Mouse (Mus musculus): Measurements from ENCODE around the gene Cd59b.
"Not testable (repeated sequence)": the region's sequence is repeated elsewhere in the genome, so short reads cannot be mapped to it uniquely, and the experiment has no call there.

Cd59b gene

DNA sequence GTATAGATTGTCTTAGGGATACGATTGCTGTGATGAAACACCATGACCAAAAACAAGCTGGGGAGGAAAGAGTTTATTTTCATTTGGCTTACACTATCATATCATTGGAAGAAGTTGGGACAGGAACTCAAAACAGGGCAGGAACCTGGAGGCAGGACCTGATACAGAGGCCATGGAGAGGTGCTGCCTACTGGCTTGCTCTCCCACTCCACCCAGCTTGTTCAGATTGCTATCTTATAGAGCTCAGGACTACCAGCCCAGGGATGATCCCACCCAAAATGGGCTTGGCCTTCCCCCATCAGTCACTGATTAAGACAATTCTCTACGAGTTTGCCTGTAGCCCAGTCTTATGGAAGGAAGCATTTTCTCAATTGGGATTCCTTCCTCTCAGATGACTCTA lies 5.5 kb upstream of the Cd59b start:
- DNase-seq (ENCODE audit: low read depth, low spot score): no peak

GRCm38 (mm10) chr2:104065526-104065925 lies 4.1 kb upstream of the Cd59b start, which contains the start of gene Gm10912:
Gene Gm10912, plus strand, starts transcription at chr2:104065826.
- not testable (repeated sequence) for DNase-seq (ENCODE audit: low read depth, low spot score)

GRCm38 (mm10) chr2:104068450-104068849 lies 1.2 kb upstream of the Cd59b start, which contains the start of gene Gm10799:
Gene Gm10799, minus strand, starts transcription at chr2:104068550.
- DNase-seq (ENCODE audit: low read depth, low spot score): not testable (repeated sequence)

DNA sequence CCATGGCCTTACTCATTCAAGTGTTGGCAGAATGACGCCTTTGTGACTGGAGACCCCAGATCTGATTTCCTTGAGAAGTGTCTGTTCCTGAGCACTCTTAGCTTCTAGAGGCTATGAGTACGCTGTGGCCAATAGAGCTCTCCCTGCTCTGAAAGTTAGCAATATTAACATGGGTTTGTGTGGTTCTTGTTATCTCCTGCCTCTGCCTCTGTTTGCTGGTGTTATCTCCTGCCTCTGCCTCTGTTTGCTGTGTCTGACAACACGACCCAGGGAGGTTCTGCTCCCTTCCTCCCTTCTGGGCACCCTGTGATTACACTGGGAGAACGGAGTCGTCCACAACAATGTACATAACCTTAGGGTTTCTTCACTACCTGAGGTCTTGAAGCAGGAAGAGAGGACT lies 8.6 kb downstream of the Cd59b start:
- not testable (repeated sequence) for DNase-seq (ENCODE audit: low read depth, low spot score)

DNA sequence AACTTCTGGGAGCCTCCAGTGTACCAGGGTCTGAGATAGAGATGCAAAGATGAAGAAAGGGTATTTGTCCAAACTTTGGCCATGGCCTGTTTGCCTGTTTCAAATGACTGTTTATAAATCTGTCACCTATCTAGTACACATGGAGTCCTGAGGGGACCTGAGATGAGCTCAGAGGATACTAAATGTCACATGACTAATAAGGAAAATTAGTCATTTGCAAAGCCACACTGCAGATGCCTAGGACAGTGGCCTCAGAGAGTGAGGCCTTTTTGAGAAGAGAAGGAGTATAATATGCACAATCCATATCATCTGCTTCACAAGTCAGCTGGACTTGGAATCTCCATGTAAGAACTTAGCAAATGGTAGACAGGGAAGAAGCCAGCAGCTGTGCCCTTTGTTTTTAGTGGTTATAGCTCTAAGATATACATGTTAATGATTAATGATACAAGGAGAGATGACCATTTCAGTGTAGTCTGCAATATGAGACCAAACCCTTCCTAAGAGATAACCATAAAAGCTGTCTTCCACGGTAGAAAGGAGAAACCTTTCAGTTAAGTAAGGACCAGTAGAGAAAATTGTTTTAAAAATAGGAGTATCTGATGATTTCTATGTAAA lies 11.9 kb downstream of the Cd59b start:
- DNase-seq (ENCODE audit: low read depth, low spot score): not testable (repeated sequence)

GRCm38 (mm10) chr2:104082474-104082873 lies 12.8 kb downstream of the Cd59b start:
- no peak for DNase-seq (ENCODE audit: low read depth, low spot score)

GRCm38 (mm10) chr2:104084027-104084426 lies 14.4 kb downstream of the Cd59b start:
- DNase-seq (ENCODE audit: low read depth, low spot score): not testable (repeated sequence)

GRCm38 (mm10) chr2:104087562-104087961 lies 17.9 kb downstream of the Cd59b start:
- not testable (repeated sequence) for DNase-seq (ENCODE audit: low read depth, low spot score)

DNA sequence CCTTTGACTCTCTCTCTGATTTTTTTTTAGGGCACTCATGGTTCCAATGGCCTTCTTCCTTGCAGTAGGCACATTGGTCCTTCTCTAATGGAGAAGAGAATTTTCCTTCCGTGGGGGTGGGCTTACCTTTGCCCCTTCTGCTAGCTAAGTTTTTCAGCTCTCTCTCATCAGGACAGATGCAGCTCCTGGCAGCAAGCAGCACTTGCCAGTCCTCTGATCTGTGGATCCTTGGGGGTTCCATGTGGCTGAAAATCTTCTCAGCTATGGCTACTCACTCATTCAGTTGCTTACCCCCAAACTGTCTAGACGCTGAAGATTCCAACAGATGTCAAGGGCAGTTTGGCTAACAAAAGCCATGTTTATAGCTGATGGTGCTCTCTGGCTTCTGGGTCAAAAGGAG lies 23.7 kb downstream of the Cd59b start:
- no peak for DNase-seq (ENCODE audit: low read depth, low spot score)

- DNase-seq (ENCODE audit: low read depth, low spot score): peak; percentile 93
Measured at GRCm38 (mm10) chr2:104095741-104096213, 26.1 kb downstream of the Cd59b start, which contains the start of gene Cd59a. Gene Cd59a, plus strand, starts transcription at chr2:104095801.

GRCm38 (mm10) chr2:104096256-104096655 lies 26.6 kb downstream of the Cd59b start:
- no peak for DNase-seq (ENCODE audit: low read depth, low spot score)

DNA sequence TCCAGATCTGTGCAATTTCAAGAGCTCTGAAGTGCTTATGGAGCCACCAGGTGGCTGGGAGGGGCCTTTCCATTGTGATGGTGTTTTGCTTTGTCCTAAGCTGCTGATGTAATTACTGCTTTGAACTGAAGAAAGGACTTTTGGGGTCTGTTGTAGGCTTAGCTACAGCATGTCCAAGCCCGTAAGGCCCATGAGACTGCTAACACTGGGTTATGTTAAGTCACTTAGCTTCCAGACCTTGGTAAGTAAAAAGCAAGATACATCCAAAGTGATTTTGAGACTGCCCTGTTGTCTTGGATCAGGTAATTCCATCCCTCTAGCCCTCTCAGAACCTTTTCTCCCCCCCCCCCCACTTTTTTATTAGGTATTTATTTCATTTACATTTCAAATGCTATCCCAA lies 27.1 kb downstream of the Cd59b start:
- DNase-seq (ENCODE audit: low read depth, low spot score): not testable (repeated sequence)

- not testable (repeated sequence) for DNase-seq (ENCODE audit: low read depth, low spot score)
Measured at GRCm38 (mm10) chr2:104097396-104097795, 27.7 kb downstream of the Cd59b start.

GRCm38 (mm10) chr2:104098529-104099230 lies 29.0 kb downstream of the Cd59b start:
- no peak for DNase-seq (ENCODE audit: low read depth, low spot score)

DNA sequence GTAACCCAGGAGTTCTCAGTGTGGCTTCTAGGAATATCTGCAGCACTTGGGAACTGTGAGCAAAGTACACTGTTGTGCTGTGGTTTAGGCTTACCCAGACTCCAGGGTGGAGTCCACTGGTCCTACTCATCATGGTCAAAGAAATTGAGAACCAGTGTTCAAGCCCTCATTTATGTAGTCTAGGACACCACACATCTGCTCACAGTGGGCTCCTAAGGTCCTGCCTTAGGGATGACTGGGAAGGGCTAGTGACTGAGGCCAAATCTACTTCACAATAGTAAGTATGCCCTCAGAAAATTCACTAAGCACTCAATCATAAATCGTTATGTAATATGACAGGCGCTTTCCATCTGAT lies 29.6 kb downstream of the Cd59b start:
- no peak for DNase-seq (ENCODE audit: low read depth, low spot score)

GRCm38 (mm10) chr2:104099946-104100345 lies 30.3 kb downstream of the Cd59b start:
- no peak for DNase-seq (ENCODE audit: low read depth, low spot score)

DNA sequence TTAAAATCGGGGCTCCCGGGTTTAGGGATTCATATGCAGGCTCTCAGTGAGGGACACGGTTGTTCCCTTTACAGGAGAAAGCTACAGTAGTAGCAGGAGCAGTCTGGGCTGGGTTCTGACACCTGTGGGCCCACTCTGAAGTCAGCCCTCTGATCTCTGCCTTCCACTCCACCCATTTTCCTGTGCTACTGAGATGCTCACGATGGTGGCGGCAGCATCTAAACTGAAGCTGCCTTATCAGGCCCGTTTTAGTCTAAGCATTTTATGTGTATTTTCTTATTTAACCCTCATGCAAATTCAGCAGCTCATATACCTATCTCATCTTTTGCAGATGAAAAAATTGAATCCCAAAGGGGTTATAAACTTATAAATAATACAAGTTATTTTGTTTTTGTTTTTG lies 35.2 kb downstream of the Cd59b start:
- no peak for DNase-seq (ENCODE audit: low read depth, low spot score)

DNA sequence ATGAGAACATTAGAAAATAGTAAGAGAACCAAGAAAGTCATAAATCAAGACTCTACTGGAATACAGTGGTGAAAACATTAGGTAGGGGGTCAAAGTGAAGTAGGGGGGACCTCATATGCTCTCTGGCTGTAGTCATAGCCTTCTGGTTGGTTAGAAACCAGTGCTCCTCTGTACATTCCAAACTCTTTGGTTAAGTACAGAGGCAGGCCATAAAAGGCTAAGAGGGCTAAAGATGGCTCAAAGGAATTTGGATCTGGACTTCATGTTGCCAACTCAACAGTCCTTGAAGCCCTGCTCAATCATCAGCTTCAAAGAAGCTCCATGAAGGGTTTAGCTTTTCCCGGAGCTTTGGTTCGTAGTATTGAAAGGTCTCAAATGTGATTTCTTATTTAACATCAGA lies 39.4 kb downstream of the Cd59b start:
- DNase-seq (ENCODE audit: low read depth, low spot score): not testable (repeated sequence)

DNA sequence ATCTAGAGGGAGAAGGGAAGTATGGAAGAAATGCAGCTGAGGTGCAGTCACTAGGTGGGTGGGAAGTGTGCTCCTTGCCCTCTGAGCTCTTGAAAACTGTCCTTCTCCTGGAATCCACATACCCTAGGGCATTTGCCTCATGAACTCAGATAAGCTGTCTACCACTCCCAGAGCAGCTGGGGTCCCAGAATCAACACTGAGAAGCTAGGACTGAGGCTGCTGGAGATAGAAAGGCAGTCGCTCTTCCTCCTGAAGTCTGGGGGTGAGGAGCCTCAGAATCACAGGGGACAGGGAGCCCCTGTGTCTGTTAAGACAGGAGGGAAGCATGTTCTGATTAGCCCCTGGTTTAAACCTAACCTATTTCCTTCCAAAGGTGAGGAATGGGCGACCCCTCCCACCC lies 39.9 kb downstream of the Cd59b start:
- DNase-seq (ENCODE audit: low read depth, low spot score): no peak

DNA sequence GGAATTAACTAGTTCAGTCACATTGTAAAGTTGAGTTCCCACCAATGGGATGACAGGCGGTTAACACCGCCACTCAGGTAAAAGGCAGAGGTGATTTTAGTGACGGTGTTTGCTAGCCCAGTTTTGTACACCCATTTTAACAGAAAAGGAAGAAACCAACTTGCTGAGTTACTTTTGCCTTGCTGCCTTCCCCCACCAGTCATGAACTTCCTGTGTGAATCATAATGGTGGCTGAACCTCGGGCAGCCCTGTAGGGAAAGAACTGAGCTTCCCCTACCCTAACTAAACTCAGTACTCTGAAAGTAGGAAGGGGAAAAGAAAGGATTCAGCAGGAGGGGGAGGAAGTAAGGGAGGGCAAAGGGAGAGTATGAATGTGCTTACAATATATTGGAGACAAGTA lies 40.4 kb downstream of the Cd59b start:
- no peak for DNase-seq (ENCODE audit: low read depth, low spot score)

- not testable (repeated sequence) for DNase-seq (ENCODE audit: low read depth, low spot score)
Measured at GRCm38 (mm10) chr2:104111170-104111797, 41.6 kb downstream of the Cd59b start.

DNA sequence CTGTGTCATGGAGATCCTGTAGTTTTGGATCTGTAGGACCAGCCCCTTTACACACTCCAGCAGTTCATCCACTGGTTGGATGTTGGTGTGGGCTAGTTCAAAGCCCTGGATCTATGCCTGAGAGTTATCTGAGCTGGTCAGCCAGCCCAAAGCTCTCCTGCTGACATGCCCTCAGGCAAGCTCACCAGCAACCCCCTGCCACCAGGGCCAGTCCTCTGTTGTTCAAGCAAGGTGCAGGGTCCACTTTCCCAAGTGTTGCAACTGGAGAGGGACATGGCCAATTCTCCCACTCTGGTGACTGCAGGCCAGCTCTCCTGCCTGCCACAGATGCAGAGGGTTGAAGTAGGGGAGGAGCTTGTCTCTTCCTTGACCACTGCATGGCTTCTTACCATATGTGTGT lies 43.9 kb downstream of the Cd59b start:
- DNase-seq (ENCODE audit: low read depth, low spot score): not testable (repeated sequence)

DNA sequence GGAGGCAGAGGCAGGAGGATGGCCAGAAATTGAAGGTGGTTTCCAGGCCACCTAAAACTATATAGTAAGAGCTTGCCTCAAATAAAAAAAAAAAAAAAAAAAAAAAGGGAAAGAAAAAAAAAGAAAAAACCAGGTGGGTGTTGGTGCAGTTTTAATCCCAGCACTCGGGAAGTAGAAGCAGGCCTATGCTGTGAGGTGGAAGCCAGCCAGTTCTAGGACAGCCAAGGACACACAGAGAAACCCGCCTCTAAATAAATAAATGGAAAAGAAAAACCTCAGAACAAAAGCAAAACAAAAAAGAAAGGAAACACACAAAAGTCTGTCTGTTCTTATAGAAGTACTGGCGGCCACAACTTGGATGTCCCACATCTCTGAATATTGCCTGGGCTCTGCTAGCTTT lies 45.2 kb downstream of the Cd59b start:
- no peak for DNase-seq (ENCODE audit: low read depth, low spot score)

Data from c-Kit-negative CD71-positive TER-119-positive erythroid progenitor cells, embryonic 14.5 days (primary cell).